Mouse (Mus musculus) small intestine, adult 2 months (tissue): ENCODE measurements around the gene Gm20388. TPM values are rescaled to one million over a fixed set of nuclear protein-coding genes. Genes with fewer than 3 reads are reported as not detected.

Source experiments
- H3K27ac ChIP-seq: fragments of 200-500 bp; 2 replicates; pipeline ENCODE4 v1.5.1; 2012; ENCODE audit warnings: low read depth, low read length, control low read depth, inconsistent platforms; ENCODE audit not compliant: insufficient read depth
- H3K27me3 ChIP-seq: fragments of 200-500 bp; 2 replicates; pipeline ENCODE4 v1.6.1; 2012; ENCODE audit warnings: mild to moderate bottlenecking, moderate library complexity, low read length, inconsistent platforms; ENCODE audit not compliant: control insufficient read depth, insufficient read depth
- H3K36me3 ChIP-seq: fragments of 200-500 bp; 2 replicates; pipeline ENCODE4 v1.6.1; 2012; ENCODE audit warnings: mild to moderate bottlenecking, low read length, control low read depth, inconsistent platforms; ENCODE audit not compliant: control insufficient read depth, insufficient read depth
- H3K4me1 ChIP-seq: fragments of 200-500 bp; 2 replicates; pipeline ENCODE4 v1.6.1; 2012; ENCODE audit warnings: low read length, inconsistent platforms, mixed read lengths; ENCODE audit not compliant: control insufficient read depth, insufficient read depth, insufficient read length
- H3K4me3 ChIP-seq: fragments of 200-500 bp; 2 replicates; pipeline ENCODE4 v1.5.1; 2012; ENCODE audit warnings: low read depth, mild to moderate bottlenecking, control low read depth, inconsistent platforms, low read length, moderate library complexity
- CTCF ChIP-seq: fragments of 200-500 bp; IDR thresholded peaks from 2 replicates; pipeline ENCODE4 v1.5.1; 2012; ENCODE audit warnings: low read depth, mild to moderate bottlenecking, control low read depth, inconsistent platforms, low read length, moderate library complexity, mixed read lengths; ENCODE audit not compliant: insufficient replicate concordance, insufficient read length; ENCODE audit errors: extremely low read depth
- POLR2A ChIP-seq: fragments of 200-500 bp; IDR thresholded peaks from 2 replicates; pipeline ENCODE4 v1.6.1; 2012; ENCODE audit warnings: low read depth, mild to moderate bottlenecking, control low read depth, inconsistent platforms, low read length, moderate library complexity
- WGBS: fragments of 180-500 bp; shearing (Covaris S2); methylation state at CpG from one replicate; pipeline ENCODE4 v1.1.7; 2018; 5-methylcytosine and 5-hydroxymethylcytosine counted together
- polyA plus RNA-seq: library from polyadenylated mRNA; depleted of rRNA; stranded (reverse); fragments of >200 nt; gene quantifications from 2 replicates; pipeline ENCODE4 v1.2.3, GENCODE M21; 2012

Gene Gm20388
- polyA plus RNA-seq, 1 experiment = 37.3 TPM

DNA sequence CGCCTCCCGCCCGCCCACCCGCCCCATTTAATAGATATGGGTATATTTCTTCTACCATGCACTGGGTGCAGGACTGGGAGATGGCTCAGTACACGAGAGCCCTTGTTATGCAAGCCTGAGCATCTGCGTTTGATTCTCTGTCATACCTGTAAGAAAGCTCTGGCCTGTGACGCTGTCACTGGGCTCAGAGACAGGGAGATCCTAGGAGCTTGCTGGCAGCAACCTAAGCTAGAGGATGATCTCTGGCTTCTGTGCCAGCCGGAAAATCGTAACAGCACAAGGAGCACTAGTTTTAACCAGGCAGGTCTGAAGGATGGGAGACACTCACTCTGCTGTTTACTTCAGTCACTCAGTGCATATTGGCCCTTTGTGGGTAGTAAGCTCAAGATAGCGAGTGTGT is 33.0 kb downstream of the Gm20388 start:
- Histone ChIP-seq H3K27me3 (no peaks in the 10 kb centered on the region), H3K4me3 (no peak overlapping the region), H3K36me3 (peaks cover 38% of the 10 kb centered on the region), H3K4me1 (peaks cover 7% of the 10 kb centered on the region; the same call in 1 of the 2 replicates), H3K27ac (no peak overlapping the region)
- WGBS = 62% methylated on average over 10 of the region's 10 CpGs
- no peak for TF ChIP-seq POLR2A
- no peak for TF ChIP-seq CTCF

- H3K36me3 ChIP-seq = peaks cover 40% of the 10 kb centered on the region
- no peaks in the 10 kb centered on the region for H3K27me3 ChIP-seq
These were observed 33.6 kb downstream of the Gm20388 start for GRCm38 (mm10) chr8:119944096-119944811.

DNA sequence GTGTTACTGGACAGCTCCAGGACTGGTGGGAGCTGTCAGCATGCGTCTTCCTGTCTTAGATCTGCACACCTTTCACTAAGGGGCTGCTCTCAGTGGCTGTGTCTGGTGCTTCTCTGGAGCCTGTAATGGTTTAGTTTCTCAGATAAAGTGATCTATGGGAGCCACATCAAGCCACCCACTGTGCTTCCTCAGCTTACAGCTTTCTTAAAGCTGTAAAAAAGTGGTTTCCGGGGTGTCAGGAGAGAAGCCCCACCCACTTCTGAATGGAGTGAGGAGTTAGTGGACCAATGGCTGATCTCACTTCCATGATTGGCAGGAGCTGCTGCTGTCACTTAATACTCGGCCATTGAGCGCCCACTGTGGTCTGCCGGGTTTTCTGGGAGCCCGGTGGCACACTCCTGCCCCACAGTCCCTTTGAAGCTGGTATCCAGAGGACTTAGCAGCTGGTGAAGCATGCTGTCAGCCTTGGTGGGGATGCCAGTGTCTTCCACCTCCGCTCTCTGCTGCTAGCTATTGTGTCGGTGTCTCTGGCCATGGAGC is 35.8 kb downstream of the Gm20388 start:
- no peaks in the 10 kb centered on the region for H3K27me3 ChIP-seq
- peaks cover 50% of the 10 kb centered on the region for H3K36me3 ChIP-seq
- peaks cover 7% of the 10 kb centered on the region; the same call in 1 of the 2 replicates for H3K4me1 ChIP-seq
- TF ChIP-seq CTCF (no peak), POLR2A (no peak)
- H3K27ac ChIP-seq = no peak overlapping the region
- no peak overlapping the region for H3K4me3 ChIP-seq
- WGBS = 78% methylated on average over 8 of the region's 8 CpGs

More at GRCm38 (mm10) chr8:119944096-119944811, 33.6 kb downstream of the Gm20388 start:
- WGBS = 40% methylated on average over 9 of the region's 9 CpGs
- H3K4me1 ChIP-seq = peaks cover 7% of the 10 kb centered on the region; the same call in 1 of the 2 replicates
- H3K27ac ChIP-seq = no peak overlapping the region
- TF ChIP-seq POLR2A = no peak
- TF ChIP-seq CTCF = peak; percentile 84; the same call in 1 of the 2 replicates
- H3K4me3 ChIP-seq = no peak overlapping the region

DNA sequence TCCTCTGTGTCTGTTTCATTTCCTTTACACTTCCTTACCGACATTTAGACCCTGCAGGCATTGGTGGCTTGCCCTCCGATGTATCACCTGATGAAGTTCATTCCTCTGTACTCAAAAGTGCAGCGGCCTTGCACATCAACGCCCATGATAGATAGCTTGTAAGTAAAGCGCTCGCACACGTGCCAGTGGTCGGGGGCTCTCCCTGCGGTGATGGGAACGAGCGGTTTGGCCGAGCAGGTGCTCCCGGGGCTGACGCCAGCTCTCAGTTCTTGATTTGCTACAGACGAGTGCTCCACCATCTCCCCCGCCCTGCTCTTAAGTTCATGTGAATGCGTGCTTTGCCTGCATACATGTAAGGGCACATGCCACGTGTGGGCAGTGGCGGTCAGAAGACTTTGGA is 37.0 kb downstream of the Gm20388 start:
- no peaks in the 10 kb centered on the region for H3K27me3 ChIP-seq
- H3K27ac ChIP-seq = no peak overlapping the region
- peaks cover 5% of the 10 kb centered on the region; the same call in 1 of the 2 replicates for H3K4me1 ChIP-seq
- 82% methylated on average over 19 of the region's 19 CpGs for WGBS
- no peak overlapping the region for H3K4me3 ChIP-seq
- H3K36me3 ChIP-seq = peaks cover 51% of the 10 kb centered on the region
- no peak for TF ChIP-seq POLR2A
- no peak for TF ChIP-seq CTCF

DNA sequence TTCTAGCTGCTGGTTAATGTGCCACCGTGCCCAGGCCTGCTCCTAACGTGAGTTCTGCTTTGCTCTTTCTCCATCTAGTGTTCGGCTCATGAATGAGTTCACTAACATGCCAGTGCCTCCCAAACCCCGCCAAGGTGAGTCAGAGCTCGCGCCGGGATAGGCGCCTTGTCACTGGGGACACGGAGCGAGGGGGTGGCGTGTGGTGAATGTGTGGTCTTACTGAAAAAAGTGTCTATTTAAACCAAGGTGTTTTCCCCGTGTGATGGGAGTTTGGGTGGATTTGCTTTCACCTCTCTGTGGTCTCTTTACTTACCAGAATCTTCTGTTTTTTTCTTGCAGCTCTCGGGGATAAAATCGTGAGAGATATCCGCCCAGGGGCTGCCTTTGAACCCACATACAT is 37.7 kb downstream of the Gm20388 start:
- H3K4me3 ChIP-seq = no peak overlapping the region
- H3K27me3 ChIP-seq = no peaks in the 10 kb centered on the region
- H3K4me1 ChIP-seq = peaks cover 5% of the 10 kb centered on the region; the same call in 1 of the 2 replicates
- 87% methylated on average over 15 of the region's 15 CpGs for WGBS
- no peak overlapping the region for H3K27ac ChIP-seq
- TF ChIP-seq POLR2A (no peak), CTCF (no peak)
- peaks cover 57% of the 10 kb centered on the region for H3K36me3 ChIP-seq

- WGBS = 78% methylated on average over 7 of the region's 7 CpGs
- Histone ChIP-seq H3K36me3 (peaks cover 85% of the 10 kb centered on the region), H3K27me3 (no peaks in the 10 kb centered on the region), H3K4me1 (no peaks in the 10 kb centered on the region), H3K27ac (no peak overlapping the region), H3K4me3 (no peak overlapping the region)
- TF ChIP-seq CTCF (no peak), POLR2A (no peak)
These were observed 41.6 kb downstream of the Gm20388 start for GRCm38 (mm10) chr8:119952282-119952681.

- H3K27ac ChIP-seq = no peak overlapping the region
- no peak overlapping the region for H3K4me3 ChIP-seq
- H3K4me1 ChIP-seq = no peaks in the 10 kb centered on the region
- no peak for TF ChIP-seq POLR2A
- TF ChIP-seq CTCF = no peak
- WGBS = 79% methylated on average over 5 of the region's 5 CpGs
- H3K27me3 ChIP-seq = no peaks in the 10 kb centered on the region
- peaks cover 88% of the 10 kb centered on the region for H3K36me3 ChIP-seq
These were observed 42.1 kb downstream of the Gm20388 start for GRCm38 (mm10) chr8:119952747-119953146.
